Mouse (Mus musculus): ENCODE results near the gene Ccdc40. TPM values are rescaled to one million over a fixed set of nuclear protein-coding genes. Genes with fewer than 3 reads are reported as not detected.

Ccdc40 gene
- total RNA-seq, 2 experiments from 2014 or later = 1.9 TPM; not detected in 1

DNA sequence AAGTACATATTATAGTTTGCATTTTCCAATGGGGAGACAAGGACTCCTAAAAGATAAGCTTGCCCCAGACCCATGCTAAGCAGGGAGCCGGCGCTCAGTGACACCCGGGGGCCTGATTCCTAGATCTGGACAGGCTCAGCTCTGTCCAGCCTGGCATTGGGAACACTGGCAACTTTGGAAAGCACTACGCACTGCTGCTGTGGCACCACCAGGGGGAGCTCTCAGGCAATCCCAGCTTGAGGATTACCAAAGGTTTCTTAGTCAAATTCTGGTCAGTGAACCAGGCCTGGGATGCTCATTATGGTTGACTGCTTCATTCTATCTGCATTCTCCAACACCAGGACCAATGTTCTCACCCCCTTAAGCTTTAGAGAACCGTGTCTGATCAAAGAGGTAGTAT, 21.8 kb upstream of the Ccdc40 start:
- ATAC-seq (replicated peaks; ENCODE audit: low FRiP score, poor library complexity, severe bottlenecking) = peak; percentile 63

DNA sequence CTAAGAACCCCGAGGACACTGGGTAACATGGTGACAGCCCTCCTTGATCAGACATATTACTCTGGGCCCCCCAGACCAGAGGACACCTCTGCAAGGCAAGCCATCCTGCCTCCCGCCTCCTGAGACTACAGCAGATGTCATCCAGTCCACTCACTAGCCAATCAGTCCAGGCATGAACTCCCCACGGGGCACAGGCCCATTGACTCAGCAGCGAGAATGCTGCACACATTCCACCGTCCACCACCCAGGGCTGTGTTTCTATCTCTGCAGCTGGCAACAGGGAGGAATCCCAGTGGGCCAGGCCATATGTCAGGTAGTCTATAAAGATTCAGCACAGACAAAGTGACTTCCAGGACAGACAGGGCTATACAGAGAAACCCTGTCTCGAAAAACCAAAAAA, 20.4 kb upstream of the Ccdc40 start:
- no peak for ATAC-seq (replicated peaks; ENCODE audit: low FRiP score, poor library complexity, severe bottlenecking)

DNA sequence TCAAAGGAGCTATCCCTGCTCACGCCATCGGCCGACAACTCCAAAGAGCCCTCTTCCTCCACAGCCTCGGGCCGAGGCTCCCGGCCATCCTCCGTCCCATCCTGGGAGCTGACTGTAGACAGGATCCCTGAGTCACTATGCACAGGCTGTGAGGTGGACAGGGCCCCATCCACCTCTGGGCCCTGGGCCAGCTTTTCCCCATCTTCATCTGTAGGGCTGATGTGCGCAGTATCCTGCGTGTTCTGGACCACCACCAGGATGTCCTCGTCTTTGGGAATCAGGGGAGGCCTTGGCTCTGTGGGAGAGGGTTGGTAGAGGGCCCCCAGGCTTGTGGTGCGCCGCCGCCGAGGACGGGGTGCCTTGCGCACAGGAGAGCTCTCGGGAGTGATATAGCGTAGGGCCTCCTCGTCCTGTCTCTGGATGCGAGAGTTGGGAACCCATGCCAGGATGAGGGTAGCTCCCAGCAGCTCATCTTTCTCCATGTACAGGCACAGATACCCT, 19.5 kb upstream of the Ccdc40 start:
- no peak for ATAC-seq (replicated peaks; ENCODE audit: low FRiP score, poor library complexity, severe bottlenecking)

DNA sequence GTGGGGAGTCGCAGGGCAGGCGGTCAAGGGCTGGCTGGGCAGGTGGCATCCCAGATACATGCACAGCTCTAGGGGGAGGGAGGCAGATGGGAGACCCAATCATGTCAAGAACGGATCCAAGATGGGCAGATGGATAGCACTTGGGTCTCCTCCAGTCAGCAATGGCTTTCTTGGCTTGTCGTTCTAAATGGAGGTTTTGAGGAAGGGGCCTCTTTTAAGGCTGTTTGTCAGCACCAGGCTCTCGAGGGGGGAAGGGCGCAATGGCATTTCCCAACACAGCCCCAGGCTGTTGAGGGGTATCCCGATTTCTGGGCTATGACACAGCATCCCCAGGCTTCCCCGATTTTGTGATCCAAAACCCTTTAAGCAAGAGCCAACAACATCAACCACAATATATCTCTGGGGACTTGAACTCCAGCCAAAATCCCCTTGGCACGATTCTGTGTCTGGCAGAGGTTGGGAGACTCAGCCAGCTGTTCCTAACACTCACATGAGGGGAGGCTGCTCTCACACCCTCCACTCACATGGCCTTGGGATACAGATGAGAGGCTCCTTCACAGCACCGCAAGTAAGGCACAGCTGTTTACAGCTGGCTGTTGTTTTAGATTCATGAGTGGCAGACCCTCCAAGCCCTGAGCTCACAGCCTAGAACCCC, 18.9 kb upstream of the Ccdc40 start:
- ATAC-seq (replicated peaks; ENCODE audit: low FRiP score, poor library complexity, severe bottlenecking) = no peak

DNA sequence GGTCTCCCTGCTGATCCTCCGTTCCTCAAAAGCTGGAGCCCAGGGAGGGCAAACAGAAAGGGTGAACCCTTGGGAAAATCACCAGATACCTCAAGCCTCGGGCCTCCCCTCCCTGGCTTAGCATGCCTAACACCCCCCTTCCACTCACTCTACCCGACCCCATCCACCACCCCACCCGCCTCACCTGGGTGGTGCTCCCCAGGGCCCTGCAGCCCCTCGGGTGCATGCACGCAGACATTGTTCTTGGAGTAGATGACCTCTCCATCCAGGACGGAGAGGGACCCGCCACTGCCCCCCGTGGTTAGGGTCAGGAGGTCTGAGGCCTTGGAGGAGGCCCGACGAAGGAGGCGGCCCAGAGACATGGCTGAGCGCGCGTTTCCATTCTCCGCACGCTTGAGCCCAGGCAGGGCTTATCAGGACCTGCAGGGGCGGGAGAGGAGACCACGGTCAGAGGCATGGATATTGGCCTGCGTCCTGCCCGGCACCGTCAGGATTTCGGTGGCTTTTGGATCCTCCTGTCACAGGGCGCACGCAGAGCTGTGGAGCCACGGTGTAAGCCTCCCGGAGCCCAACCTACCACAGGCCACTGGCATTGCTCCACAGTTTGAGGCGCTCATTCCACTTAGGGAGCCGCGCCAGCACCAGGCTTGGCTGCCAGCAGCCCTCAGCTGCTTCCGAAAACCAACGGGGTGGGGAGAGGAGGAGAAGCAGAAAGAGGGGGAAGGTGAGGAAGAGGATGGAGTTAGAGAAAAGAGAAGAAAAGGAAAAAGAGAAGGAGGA, 17.9 kb upstream of the Ccdc40 start:
- no peak for ATAC-seq (replicated peaks; ENCODE audit: low FRiP score, poor library complexity, severe bottlenecking)

DNA sequence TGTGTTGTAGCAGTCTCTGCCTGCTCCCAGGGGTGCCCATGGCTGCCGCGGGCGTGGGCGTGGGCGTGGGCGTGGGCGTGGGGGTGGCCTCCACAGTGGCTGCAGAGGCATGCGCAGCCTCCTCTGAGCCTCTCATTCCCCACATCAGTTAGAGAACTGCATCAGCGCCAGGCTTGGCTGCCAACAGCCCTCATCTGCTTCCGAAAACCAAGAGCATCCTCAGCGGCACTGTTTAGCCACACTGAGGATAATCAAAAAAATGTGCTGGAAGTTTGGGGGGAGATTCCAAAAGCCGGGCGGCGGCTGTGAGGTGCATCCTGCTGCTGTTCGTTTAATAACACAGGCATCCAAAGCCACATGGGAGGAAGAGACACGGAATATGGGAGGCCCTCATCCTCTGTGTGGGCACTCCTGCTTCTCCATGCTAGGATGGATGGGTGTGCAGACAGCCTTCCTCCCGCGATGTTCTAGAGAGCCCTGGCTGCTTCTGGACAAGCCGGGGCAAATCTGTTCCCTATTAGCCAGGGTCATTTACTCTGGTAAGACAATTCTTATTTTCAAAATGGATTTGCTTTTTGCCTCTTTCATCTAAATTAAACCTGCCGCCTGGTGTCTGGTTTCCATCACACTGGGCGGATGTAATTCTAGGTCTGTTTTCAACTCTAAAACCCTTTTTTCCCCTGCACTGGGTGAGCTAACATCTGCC, 16.6 kb upstream of the Ccdc40 start:
- ATAC-seq (replicated peaks; ENCODE audit: low FRiP score, poor library complexity, severe bottlenecking) = no peak

DNA sequence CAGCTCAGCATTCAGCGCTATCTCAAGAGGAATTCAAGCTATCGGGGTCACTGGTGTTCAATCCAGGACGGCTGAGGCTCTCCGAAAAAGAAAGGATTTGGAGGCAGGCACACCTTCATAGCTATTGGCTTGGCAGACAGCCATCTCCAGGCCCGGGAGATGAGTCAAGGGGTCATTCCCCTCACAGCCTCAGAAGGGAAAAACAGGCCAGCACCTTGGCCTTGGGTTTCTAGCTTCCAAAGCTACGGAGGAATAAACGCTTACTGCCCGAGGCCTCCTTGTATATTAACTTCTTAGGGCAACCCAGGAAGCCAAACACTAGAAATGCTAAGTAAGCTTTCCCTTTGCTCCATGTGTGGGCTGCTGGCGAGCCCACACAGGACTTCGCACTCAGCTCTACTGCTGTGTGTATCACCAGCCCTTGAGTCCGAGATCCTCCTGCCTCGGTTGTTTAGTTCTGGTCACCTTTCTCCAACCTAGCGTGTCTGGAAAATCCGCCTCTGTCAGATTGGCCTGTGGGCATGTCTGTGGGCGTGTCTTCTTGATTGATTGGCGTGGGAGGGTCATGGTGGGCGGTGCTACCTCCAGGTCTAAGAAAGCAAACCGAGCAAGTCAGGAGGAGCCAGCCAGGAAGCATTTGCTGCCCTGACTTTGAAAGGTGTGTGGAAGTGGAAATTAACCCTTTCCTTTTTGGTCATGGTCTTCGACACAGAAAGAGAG, 15.0 kb upstream of the Ccdc40 start:
- no peak for ATAC-seq (replicated peaks; ENCODE audit: low FRiP score, poor library complexity, severe bottlenecking)

DNA sequence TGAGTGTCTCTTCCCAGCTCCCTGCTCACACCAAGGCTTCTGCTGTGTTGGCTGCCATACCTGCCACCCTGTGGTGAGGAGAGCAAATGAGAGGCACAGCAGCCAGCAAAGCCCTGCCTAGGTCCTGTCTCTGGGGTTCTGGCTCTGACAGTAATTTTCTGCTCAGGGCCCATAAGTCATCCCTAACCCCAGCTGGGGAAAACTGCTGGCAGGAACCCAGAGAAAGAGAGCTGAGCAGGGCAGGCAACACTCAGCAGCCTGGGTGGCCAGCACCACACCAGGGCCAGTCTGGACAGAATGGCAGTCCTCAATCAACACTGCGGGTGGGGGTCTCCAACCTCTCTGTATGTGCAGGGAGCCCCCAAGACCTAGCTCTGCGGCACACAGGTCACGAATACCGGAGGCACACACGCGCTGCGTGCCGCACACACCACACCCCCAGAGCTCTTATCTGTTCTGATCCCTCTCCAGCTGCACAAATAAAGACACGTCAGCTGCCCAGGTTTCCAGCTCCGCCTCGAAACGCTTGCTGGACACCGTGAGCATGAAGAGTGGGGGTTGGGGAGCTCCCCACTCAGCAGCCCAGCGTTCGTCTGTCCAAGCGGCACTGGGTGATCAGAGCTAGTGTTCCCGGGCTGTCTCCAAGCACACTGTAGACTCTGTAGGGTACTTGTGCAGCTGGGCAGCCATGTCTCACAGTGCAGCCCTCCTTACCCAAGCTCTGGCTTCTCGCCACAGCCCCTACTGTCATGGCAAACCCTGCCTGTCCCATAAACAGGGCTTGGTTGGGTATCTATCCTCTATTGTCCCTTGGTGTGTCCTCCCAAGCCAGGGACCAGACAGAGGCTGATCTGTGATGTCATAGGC, 13.1 kb upstream of the Ccdc40 start:
- ATAC-seq (replicated peaks; ENCODE audit: low FRiP score, poor library complexity, severe bottlenecking) = no peak

DNA sequence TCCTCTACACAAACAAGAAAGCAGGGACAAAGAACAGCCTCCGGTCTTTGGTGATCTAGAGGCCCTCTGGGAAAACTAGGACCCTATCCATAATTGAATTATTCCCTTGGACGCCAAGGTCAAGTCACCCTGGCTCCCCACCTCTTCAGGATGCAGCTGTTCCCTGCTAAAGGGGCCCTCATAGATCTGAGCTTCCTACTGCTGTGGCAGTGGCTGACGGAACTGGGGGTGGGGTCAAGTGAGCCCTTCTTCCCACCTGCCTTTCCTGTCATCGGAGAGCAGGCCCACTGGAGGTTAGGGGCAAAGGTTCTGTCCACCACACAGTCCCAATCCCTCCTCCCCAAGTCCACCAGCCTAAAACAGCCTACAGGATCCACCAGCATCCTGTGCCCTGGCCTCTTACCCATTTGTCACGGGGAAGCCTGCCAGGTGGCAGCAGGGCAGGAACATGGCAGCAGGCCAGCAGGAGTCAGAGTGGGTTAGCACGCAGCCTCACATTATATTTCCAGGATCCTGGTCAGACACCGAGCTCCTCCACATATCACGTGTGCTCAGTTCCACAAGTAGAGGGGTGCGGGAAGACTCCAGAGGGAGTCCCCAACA, 12.4 kb upstream of the Ccdc40 start:
- ATAC-seq (replicated peaks; ENCODE audit: low FRiP score, poor library complexity, severe bottlenecking) = no peak

DNA sequence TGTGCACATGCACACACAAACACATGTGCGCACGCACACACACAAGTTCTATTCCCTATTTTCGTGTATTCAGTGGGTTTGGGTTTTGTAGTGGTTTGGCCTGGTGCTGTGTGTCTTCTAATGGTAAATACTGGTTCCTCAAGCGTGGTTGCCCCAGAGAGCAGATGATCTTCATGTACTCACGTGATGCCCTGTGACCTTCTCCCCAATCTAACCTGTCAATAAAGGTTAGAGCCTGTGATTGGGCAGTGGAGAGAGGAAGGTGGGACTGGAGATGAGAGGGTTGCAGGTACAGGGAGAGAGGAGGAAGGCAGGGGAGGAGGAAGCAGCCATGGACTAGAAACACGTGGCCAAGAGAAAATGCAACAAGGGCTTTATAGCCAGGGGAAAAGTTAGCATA, 10.5 kb upstream of the Ccdc40 start:
- no peak for ATAC-seq (replicated peaks; ENCODE audit: low FRiP score, poor library complexity, severe bottlenecking)

DNA sequence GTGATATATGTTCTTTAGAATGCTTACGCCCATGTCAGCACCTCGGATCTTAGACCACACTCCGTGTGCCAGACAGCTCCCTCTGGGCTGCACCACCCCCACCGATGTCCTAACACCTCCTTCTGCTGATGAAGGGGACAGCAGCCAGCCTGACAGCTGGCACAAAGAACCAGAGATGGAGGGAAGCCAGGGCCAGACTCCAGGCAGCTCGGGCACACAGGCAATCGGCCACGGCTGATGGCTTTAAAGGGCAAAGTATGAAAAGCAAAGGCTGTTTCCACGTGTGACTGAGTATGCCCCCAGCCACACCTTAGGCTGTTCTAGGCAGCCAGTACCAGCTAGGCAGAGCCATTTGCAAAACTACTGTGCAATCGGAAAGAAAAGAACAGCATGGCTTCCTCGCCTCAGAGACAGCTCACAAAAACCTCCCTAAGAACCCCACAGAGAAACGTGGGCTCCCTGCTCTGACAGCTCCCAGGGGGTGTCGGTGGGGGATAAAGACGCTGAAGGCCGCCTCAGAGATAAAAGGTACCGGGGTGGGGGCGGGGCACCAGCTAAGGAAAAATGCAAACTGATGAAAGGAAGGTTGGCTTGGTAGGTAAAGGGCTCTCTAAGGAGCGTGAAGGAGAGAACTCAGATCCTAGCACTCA, 8.4 kb upstream of the Ccdc40 start:
- ATAC-seq (replicated peaks; ENCODE audit: low FRiP score, poor library complexity, severe bottlenecking) = no peak

DNA sequence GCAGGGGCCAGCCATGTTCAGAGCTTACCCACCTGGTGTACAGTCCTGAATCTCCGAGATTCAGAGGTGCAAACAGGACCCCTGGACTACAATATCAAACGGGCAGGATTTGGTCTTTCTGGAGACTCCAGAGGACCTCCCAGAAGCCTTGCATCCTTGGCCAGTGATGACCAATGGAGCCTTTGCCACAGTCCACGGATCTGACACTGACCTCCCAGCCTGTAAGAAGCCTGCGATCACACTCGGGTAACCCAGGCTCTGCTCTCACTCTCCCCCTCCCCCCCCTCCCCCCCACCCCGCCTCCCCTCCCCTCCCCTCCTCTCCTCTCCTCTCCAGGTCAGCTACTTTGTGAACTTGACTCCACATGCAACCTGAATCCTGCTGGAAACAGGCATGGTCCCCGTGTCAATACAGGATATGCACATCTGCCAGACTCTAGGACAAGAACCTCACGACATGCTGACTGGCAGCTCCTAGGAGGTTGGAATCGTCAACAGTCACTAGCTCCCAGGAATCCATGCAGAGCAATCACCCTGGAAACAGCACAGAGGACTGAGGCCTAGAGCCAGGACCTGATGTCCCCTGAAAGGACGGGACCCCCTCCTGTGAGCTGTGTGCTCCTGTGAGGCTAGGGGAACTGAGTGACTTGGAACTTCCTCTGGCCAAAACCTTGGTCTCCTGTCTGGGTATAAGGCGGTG, 6.4 kb upstream of the Ccdc40 start:
- ATAC-seq (replicated peaks; ENCODE audit: low FRiP score, poor library complexity, severe bottlenecking) = no peak

DNA sequence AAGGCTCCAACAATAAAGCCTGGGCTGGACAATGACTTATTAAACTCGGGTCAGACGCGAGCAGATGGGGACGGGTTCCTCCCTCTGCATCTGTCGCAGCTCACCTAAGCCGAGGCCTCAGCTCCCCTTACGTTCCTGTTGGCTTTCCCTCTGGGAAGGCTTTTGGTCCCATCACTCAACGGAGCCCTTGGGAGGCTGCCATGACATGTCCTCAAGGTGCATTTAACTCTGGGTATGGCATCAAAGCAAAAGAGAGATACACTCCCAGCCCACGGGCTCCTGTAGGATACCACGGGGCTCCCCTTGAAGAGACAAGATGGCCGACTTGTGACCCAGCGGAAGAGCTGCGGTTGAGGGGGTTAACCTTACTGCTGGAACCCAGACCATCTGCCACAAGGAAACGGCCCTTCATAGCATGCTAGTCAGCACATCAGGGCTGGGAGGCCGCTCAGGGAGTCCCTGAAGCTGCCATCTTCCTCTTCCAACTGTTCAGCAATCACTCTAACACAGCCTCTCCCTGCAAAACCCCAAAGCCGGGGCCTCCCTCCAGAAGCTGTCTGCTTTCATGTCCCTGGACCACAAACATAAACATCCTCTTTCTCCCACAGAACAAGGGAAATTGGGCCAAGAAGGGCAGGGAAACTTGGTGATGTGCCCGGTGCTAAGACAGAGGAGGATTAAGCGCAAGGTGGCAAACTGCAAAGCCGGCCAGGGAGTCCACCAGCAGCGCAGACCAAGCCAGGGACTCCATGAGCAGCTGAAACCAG, 5.1 kb upstream of the Ccdc40 start:
- no peak for ATAC-seq (replicated peaks; ENCODE audit: low FRiP score, poor library complexity, severe bottlenecking)

DNA sequence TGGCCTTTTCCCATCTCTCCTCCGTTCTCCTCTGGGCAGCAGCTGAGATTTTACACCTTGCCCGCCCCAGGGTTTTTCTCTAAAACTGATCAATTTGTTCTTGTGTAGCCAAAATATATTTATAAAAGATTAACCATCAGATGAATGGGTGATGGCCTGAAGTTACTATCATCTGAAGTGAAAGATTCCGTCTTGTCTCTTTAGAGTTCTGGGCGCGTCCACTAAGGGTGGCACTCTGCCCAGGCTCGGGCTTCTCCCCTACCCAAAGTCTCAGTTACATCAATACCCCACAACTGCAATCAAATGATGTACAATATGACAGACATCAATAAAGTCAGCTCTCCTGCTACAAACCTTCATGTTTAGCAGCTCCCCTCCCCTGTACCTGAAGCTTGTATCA, 3.4 kb upstream of the Ccdc40 start:
- ATAC-seq (replicated peaks; ENCODE audit: low FRiP score, poor library complexity, severe bottlenecking) = no peak

DNA sequence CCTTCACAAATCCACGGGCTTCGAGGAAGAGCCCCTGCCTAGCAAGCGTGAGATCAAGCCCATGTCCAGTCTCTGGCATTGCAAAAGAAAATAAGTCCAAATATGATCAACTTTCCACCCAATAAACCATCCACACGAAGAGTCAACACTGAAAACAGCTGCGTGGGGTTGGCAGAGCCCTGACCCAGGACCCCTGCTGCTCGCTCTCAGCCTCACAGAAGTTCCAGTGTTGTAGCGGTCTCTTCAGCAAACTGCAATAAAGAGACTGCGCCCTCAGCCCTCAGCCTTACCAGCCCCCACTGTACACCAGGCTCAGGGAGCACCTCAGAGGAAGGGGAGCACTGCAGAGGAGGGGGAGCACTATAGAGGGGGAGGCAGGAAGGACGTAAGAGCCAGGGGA, 2.7 kb upstream of the Ccdc40 start:
- no peak for ATAC-seq (replicated peaks; ENCODE audit: low FRiP score, poor library complexity, severe bottlenecking)

DNA sequence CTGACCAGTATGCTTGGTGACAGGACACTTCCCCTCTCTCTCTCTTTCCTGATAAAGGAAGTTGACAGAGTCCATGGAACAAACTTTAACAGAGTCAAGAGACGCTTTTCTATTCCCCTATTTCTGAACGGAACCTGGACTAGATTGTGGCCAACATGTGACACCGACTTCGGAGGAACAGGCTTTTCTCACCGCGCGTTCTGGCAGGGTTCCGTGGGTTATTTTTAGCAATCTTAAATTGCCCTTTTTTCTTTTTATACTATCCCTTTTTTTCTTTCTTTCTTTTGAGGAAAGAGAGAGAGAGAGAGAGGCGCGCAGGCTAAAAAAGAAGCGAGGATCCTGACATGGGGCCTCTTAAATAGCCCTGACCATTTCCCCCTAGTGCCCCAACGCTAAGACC, 781 bp upstream of the Ccdc40 start:
- ATAC-seq (replicated peaks; ENCODE audit: low FRiP score, poor library complexity, severe bottlenecking) = no peak
